Mouse (Mus musculus) midbrain, embryonic 11.5 days (tissue): Measurements from ENCODE around the gene Gm45208. TPM values are rescaled to one million over a fixed set of nuclear protein-coding genes. Genes with fewer than 3 reads are reported as not detected.

Source experiments
- ATAC-seq: fragments of 200-750 bp; cut with Nextera tagmentation; 2 replicates; pipeline ENCODE4 v1.8.0; 2017; ENCODE audit warnings: moderate TSS enrichment, moderate library complexity; ENCODE audit not compliant: low FRiP score
- DNase-seq: peaks from one replicate; pipeline ENCODE4 v3.0.0; 2015; ENCODE audit warnings: low spot score; ENCODE audit errors: missing footprints
- H3K27ac ChIP-seq: fragments of 300-500 bp; sonication (generic); 2 replicates; pipeline ENCODE4 v1.5.1; 2014; ENCODE audit warnings: low read depth, low read length
- H3K27me3 ChIP-seq: fragments of 300-500 bp; sonication (generic); 2 replicates; pipeline ENCODE4 v1.6.1; 2014; ENCODE audit warnings: mild to moderate bottlenecking, low read length, moderate library complexity, mixed read lengths; ENCODE audit not compliant: control insufficient read depth, insufficient read depth
- H3K36me3 ChIP-seq: fragments of 300-500 bp; sonication (generic); 2 replicates; pipeline ENCODE4 v1.6.1; 2014; ENCODE audit warnings: mild to moderate bottlenecking, low read length, moderate library complexity, mixed read lengths; ENCODE audit not compliant: control insufficient read depth, insufficient read depth
- H3K4me1 ChIP-seq: fragments of 300-500 bp; sonication (generic); 2 replicates; pipeline ENCODE4 v1.6.1; 2014; ENCODE audit warnings: low read length; ENCODE audit not compliant: control insufficient read depth, insufficient read depth
- H3K4me2 ChIP-seq: fragments of 300-500 bp; sonication (generic); 2 replicates; pipeline ENCODE4 v1.6.1; 2014; ENCODE audit warnings: mild to moderate bottlenecking, moderate library complexity
- H3K4me3 ChIP-seq: fragments of 300-500 bp; sonication (generic); 2 replicates; pipeline ENCODE4 v1.5.1; 2014; ENCODE audit warnings: low read depth, low read length
- H3K9ac ChIP-seq: fragments of 300-500 bp; sonication (generic); 2 replicates; pipeline ENCODE4 v1.6.1; 2014; ENCODE audit warnings: low read length
- H3K9me3 ChIP-seq: fragments of 300-500 bp; sonication (generic); 2 replicates; pipeline ENCODE4 v1.6.1; 2016; ENCODE audit warnings: low read length; ENCODE audit not compliant: control insufficient read depth
- WGBS: fragments of 180-500 bp; shearing (Covaris S2); extraction: QIAGEN DNeasy Blood & Tissue Kit; methylation state at CpG from one replicate; pipeline ENCODE4 v1.1.7; 2014; 5-methylcytosine and 5-hydroxymethylcytosine counted together
- polyA plus RNA-seq: library from polyadenylated mRNA; unstranded; fragments of >200 nt; fragmentation: Nextera tagmentation; extraction: Ambion mirVana; gene quantifications from 2 replicates; pipeline ENCODE4 v1.2.1, GENCODE M21; 2014

Gm45208 gene
- polyA plus RNA-seq, 1 experiment from 2014 or later, result not detected

DNA sequence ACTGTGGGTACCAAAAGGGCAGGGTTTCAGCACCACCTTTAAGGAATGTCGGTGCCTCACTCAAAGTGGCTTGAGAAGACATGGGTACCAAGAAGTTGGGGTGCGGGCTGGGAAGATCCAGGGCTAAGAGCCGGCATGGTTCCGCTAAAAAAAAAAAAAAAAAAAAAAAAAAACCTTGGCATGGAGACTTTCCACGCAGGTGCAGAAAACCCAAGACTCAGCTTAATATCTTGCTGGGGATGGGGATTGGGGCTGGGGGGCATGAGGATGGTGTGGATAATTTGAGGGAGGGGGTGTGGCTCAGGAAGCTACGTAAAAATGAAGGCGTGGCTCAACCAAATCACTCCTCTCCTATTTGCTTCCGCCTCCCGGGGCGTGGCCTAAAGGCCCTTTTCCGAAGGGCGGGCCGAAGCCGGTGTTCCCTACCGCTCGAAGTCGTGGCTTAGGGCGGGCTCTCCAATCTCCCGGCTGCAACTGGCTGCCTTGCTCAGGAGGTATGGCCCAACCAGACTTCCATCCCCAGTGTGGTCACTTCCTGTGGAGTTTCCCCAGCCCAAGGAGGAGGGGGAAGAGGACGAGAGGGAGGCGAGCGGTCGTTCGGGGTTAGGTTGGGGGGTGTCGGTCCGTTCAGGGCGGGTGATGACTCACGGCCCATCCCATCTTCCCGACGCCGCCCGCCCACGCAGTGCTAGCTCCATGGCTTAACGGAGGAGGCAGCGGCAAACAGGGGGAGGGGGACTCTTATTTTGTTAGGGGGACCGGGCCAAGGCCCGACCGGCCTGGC lies 40.3 kb downstream of the Gm45208 start, which contains the start of gene Tfe3:
TSS of gene Tfe3 (plus strand) at position 424 of the 784 bp plus-strand sequence.
- H3K27me3 ChIP-seq, result no peaks in the 10 kb centered on the region
- ATAC-seq (peak; percentile 96), DNase-seq (peak; percentile 93)
- H3K4me1 ChIP-seq, result peaks cover 10% of the 10 kb centered on the region
- H3K27ac ChIP-seq, result no peak within 1 kb of the TSS
- H3K4me2 ChIP-seq, result peak within 1 kb of the TSS; percentile 62
- WGBS, result 19% methylated on average over 23 of the region's 38 CpGs
- peak within 1 kb of the TSS; percentile 63 for H3K9ac ChIP-seq
- no peaks in the 10 kb centered on the region for H3K9me3 ChIP-seq
- peak within 1 kb of the TSS; percentile 63 for H3K4me3 ChIP-seq
- no peaks in the 10 kb centered on the region; the same call in 1 of the 2 replicates for H3K36me3 ChIP-seq

DNA sequence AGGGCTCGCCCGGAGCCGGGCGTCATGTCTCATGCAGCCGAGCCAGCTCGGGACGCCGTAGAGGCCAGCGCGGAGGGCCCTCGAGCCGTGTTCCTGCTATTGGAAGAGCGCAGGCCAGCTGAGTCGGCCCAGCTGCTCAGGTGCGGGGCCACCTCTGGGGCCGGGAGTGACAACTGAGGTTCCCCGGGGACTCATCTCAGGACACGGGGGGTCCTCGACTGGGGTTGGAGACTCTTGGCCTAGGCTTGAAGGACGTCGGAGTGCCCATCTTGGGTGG lies 40.8 kb downstream of the Gm45208 start:
- peak overlapping the region; percentile 63 for H3K9ac ChIP-seq
- ATAC-seq (peak; percentile 49), DNase-seq (no peak)
- peaks cover 10% of the 10 kb centered on the region for H3K4me1 ChIP-seq
- H3K4me3 ChIP-seq, result peak overlapping the region; percentile 63
- H3K36me3 ChIP-seq, result no peaks in the 10 kb centered on the region; the same call in 1 of the 2 replicates
- H3K9me3 ChIP-seq, result no peaks in the 10 kb centered on the region
- no peak overlapping the region for H3K27ac ChIP-seq
- peak overlapping the region; percentile 62 for H3K4me2 ChIP-seq
- no peaks in the 10 kb centered on the region for H3K27me3 ChIP-seq
- 26% methylated on average over 16 of the region's 21 CpGs for WGBS

DNA sequence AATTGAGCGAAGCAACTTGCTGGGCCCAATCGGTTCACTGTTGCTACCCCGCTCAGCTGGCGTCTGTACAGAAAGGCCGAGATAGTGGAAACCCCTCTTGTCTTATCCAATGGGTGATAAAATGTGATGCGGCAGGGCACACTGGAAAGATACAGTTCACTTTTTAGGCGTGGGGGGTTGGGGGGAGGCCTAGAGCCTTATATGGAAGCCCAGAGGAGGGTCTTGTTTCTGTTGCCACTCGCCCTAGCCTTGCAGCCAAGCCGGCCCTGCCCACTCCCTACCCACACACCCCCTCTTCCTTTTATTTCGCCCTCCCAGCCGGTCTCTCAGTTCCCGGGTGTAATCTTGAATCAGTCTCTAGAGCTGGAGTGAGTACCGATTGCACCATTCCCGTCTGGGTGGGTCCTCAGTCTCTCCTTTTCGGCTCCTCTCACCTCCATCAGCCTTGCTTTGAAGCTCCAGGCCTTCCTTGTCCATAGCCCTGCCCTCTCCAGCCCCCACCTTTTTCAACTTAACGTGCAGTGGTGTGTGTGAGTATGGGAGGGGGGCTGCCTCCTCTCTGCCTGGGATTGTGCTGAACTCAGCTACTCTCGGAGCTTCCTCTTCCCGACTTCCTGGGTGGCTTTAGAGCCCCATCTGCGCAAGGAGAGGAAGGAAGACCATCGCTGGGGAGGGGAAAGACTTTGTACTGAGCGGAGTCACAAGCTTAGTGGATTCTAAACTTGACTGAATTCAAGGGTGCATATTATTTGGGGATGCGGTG lies 41.8 kb downstream of the Gm45208 start:
- Histone ChIP-seq H3K4me3 (peak overlapping the region; percentile 63), H3K4me2 (peak overlapping the region; percentile 62), H3K4me1 (peaks cover 10% of the 10 kb centered on the region), H3K27ac (no peak overlapping the region), H3K9me3 (no peaks in the 10 kb centered on the region), H3K9ac (peak overlapping the region; percentile 63), H3K27me3 (no peaks in the 10 kb centered on the region), H3K36me3 (no peaks in the 10 kb centered on the region; the same call in 1 of the 2 replicates)
- peak; percentile 15; the same call in 1 of the 2 replicates for ATAC-seq
- DNase-seq, result peak; percentile 88
- 12% methylated on average over 22 of the region's 22 CpGs for WGBS

DNA sequence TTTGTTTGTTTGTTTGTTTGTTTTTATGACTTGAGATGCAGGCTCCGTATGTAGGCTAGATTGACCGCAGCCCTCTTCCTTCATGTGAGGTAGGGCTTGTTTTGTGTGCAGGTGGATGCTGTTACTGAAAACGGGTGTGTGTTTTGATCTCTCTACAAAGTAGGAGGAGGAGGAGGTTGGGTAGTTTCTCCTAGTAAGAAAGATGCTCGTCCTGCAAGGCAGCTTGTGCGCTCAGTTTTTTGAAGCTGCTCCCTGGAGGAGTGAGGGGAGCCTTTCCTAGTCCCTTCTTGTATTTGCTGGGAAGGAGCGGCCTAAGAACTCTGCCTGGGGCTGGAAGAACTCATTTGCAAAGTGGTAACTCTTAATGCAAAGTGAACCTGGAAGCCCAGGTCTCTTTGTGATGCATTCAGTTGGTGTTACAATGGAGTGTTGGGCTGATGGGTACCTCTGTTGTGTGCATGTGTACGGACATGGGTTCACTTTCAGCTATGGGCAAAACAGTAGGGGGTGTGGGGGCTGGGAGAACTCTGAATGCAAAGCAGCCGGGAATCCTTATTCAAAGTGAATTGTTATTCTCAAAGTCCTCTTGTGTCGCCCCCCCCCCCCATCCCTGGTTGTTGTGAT lies 42.7 kb downstream of the Gm45208 start:
- H3K27ac ChIP-seq, result no peak overlapping the region
- no peak for ATAC-seq
- H3K9ac ChIP-seq, result peak overlapping the region; percentile 45; the same call in 1 of the 2 replicates
- peaks cover 10% of the 10 kb centered on the region for H3K4me1 ChIP-seq
- H3K36me3 ChIP-seq, result no peaks in the 10 kb centered on the region; the same call in 1 of the 2 replicates
- peak overlapping the region; percentile 63 for H3K4me3 ChIP-seq
- peak; percentile 84 for DNase-seq
- H3K4me2 ChIP-seq, result peak overlapping the region; percentile 62
- WGBS, result 10% methylated on average over 9 of the region's 9 CpGs
- H3K27me3 ChIP-seq, result no peaks in the 10 kb centered on the region
- H3K9me3 ChIP-seq, result no peaks in the 10 kb centered on the region

DNA sequence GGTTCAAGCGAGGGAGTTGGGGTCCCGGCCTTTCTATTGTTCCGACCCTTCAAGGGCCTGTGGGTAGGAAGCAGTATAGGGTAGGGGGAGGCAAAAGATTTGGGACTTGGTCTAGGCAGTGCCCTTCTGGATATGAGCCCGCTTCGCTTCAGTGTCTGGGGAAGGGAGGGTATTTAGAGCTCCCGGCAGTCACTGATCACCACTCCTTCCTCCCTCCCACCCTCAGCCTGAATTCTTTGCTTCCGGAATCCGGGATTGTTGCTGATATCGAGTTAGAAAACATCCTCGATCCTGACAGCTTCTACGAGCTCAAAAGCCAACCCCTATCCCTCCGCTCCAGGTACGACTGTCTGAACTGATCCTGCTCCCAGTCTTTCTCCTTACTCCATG lies 43.2 kb downstream of the Gm45208 start:
- 23% methylated on average over 13 of the region's 13 CpGs for WGBS
- Histone ChIP-seq H3K9ac (peak overlapping the region; percentile 45; the same call in 1 of the 2 replicates), H3K9me3 (no peaks in the 10 kb centered on the region), H3K4me1 (peaks cover 10% of the 10 kb centered on the region), H3K27ac (no peak overlapping the region), H3K27me3 (no peaks in the 10 kb centered on the region), H3K36me3 (no peaks in the 10 kb centered on the region; the same call in 1 of the 2 replicates), H3K4me2 (peak overlapping the region; percentile 62), H3K4me3 (peak overlapping the region; percentile 63)
- DNase-seq (no peak), ATAC-seq (no peak)

DNA sequence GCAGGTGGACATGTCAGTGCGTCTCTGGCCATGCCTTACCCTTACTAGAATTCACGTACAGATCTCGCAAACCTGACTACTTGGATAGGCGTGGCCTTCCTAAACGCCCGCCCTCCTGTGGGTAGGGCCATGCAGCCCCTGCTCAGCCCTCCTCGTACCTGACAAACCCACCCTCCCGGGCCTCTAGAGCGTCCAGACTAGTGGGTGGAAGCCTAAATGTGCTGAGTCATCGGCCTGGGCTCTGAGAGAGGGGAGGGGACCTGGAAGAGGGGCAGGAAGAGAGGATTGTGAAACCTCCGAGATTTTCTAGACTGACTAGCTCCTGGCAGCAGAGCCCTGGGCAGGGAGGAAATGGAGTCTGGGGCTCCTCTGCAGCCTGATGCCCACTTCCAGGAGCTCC lies 43.7 kb downstream of the Gm45208 start:
- no peaks in the 10 kb centered on the region for H3K27me3 ChIP-seq
- peak overlapping the region; percentile 63 for H3K4me3 ChIP-seq
- H3K27ac ChIP-seq, result no peak overlapping the region
- ATAC-seq, result no peak
- no peaks in the 10 kb centered on the region; the same call in 1 of the 2 replicates for H3K36me3 ChIP-seq
- peaks cover 10% of the 10 kb centered on the region for H3K4me1 ChIP-seq
- no peaks in the 10 kb centered on the region for H3K9me3 ChIP-seq
- H3K9ac ChIP-seq, result peak overlapping the region; percentile 20; the same call in 1 of the 2 replicates
- no peak for DNase-seq
- WGBS, result 22% methylated on average over 11 of the region's 11 CpGs
- H3K4me2 ChIP-seq, result peak overlapping the region; percentile 62

DNA sequence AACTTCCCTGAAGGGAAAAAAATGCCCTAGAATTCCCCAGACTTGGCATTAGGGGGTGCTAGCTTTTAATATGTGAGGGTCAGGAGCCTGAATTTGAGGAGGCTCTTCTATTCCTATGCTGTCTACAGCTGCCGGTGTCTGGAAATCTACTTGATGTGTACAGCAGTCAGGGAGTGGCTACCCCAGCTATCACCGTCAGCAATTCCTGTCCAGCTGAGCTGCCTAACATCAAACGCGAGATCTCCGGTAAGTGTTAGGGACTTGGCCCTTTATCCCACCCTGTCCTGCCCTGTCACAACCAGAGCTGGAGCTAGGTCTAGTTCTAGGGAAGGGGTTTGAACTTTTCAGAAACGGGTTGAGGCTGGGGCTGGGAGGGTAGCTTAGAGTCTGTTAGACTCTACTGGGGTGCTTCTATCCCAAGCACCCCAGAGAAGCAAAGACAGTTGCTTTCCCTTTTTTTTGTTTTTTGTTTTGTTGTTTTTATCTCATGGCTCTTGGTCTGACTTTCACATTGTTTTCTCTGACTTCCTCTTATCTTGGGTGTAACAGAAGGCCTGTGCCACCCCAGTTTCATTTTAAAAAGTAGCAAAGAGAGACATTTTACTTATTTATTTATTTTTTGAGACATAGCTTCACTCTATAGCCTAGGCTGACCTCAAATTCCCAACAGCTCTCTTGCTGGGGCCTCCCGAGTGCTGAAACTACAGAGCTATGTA lies 47.4 kb downstream of the Gm45208 start:
- Histone ChIP-seq H3K4me2 (no peak overlapping the region), H3K9ac (no peak overlapping the region), H3K27me3 (no peaks in the 10 kb centered on the region), H3K36me3 (no peaks in the 10 kb centered on the region; the same call in 1 of the 2 replicates), H3K4me1 (peaks cover 8% of the 10 kb centered on the region), H3K9me3 (no peaks in the 10 kb centered on the region), H3K27ac (no peak overlapping the region), H3K4me3 (no peak overlapping the region)
- ATAC-seq (no peak), DNase-seq (no peak)
- WGBS, result 93% methylated on average over 7 of the region's 7 CpGs

DNA sequence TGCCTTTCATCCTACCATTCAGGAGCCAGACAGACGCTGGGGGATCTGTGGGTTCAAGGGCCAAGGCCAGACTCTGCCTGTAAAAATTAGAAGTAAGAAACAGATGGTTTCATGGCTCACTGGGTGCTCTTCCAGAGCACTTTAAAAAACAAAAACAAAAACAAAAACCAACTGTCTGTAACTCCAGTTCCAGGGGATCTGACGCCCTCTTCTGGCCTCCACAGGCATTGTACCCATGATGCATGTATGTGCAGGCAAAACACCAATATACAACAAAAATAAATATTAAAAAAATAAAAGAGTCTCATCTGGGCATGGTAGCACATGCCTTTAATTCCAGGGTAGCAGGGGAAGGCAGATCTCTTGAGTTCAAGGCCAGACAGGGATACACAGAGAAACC lies 50.7 kb downstream of the Gm45208 start:
- no peak overlapping the region for H3K4me2 ChIP-seq
- H3K9ac ChIP-seq, result no peak overlapping the region
- H3K4me3 ChIP-seq, result no peak overlapping the region
- H3K27me3 ChIP-seq, result no peaks in the 10 kb centered on the region
- no peak for DNase-seq
- no peaks in the 10 kb centered on the region for H3K9me3 ChIP-seq
- no peaks in the 10 kb centered on the region for H3K4me1 ChIP-seq
- WGBS, result 48% methylated on average over 2 of the region's 2 CpGs
- H3K27ac ChIP-seq, result no peak overlapping the region
- H3K36me3 ChIP-seq, result no peaks in the 10 kb centered on the region; the same call in 1 of the 2 replicates
- no peak for ATAC-seq
